Mouse (Mus musculus) spleen, adult 2 months (tissue): ENCODE data around the gene Hacd3.

Experiments used
- CTCF ChIP-seq: fragments of 200-500 bp; IDR thresholded peaks from 2 replicates; pipeline ENCODE4 v1.5.1; 2011; ENCODE audit warnings: mild to moderate bottlenecking, inconsistent platforms; ENCODE audit not compliant: insufficient read depth, insufficient read length, insufficient replicate concordance; ENCODE audit errors: extremely low read depth
- POLR2A ChIP-seq: fragments of 200-500 bp; IDR thresholded peaks from 2 replicates; pipeline ENCODE4 v1.6.1; 2011; ENCODE audit warnings: low read depth, low read length, inconsistent platforms

DNA sequence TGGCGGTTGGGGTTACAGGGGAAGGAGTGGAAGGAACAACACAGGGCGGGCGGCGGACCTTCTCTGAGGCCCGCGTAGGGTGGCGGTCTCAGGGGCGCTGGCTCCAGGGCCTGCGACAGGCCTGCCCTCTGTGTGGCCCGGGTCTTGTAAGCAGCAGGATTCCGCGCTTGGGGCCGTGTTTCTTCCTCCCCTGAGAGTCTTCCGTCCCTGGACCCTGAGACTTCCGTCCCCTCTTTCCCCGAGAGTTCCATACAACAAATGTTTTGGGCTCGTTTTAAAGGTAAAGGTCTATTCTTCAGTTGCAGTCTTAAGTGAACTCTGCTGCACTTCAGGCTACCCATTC lies 60.5 kb downstream of the Hacd3 start:
- TF ChIP-seq CTCF (no peak), POLR2A (no peak)
